Comparison of ENCODE assay signal across 25 mouse cellular contexts in genomic region chr1:33541708-33542107, GRCm38 (mm10).
A peak's percentile ranks its signal among the peaks of the same experiment; 100 is the strongest.
DNase-seq lines count a peak whose midpoint lies in the region; ATAC-seq and TF ChIP-seq lines count a peak whose summit lies in the region.
"Had no signal": no experiment of that assay in that cellular context is flagged by ENCODE, and none has a peak within 500 bp of the region (broad histone marks: within the 10 kb centered on the region; RNA-seq: fewer than 3 reads in every experiment).

No protein-coding gene starts in this region.

- 0 out of 2 replicates have a peak, but pooled peaks have one; percentile 35 for TF ChIP-seq EP300 in liver, postnatal 0 days (IDR thresholded peaks at IDR 0.05; ENCODE audit: low read depth)
- TF ChIP-seq EP300 in MEL (IDR thresholded peaks at IDR 0.05; ENCODE audit: low read depth in 1 of 2, low read length in 2 of 2) = 0 out of 4 replicates have a peak, but pooled peaks of 1 of the 2 experiments have one; percentile 42

- H3K27me3 ChIP-seq in liver, postnatal 0 days (ENCODE audit: insufficient read depth, low read length) = no peaks in the 10 kb centered on the region
- H3K27me3 ChIP-seq in liver, embryonic 12.5 days (replicated peaks) = no peaks in the 10 kb centered on the region
- no peaks in the 10 kb centered on the region for H3K27me3 ChIP-seq in MEL (ENCODE audit: control insufficient read depth in 1 of 2, insufficient read depth in 2 of 2, low read length in 2 of 2)
- no peaks in the 10 kb centered on the region for H3K27me3 ChIP-seq in hindbrain, embryonic 14.5 days (ENCODE audit: control insufficient read depth, insufficient read depth, low read length)
- H3K27me3 ChIP-seq: embryonic facial prominence, embryonic 13.5 days; embryonic facial prominence, embryonic 15.5 days; forebrain, embryonic 12.5 days had no signal

- 0 out of 2 replicates have a peak, but pooled peaks cover 3% of the 10 kb centered on the region for H3K36me3 ChIP-seq in liver, postnatal 0 days (replicated peaks; ENCODE audit: insufficient read depth, low read length)
- peaks cover 28% of the 10 kb centered on the region for H3K36me3 ChIP-seq in liver, embryonic 12.5 days
- peaks cover 0 to 17% of the 10 kb centered on the region in 2 experiments; a peak in 2 of 4 replicates for H3K36me3 ChIP-seq in MEL (ENCODE audit: control insufficient read depth in 1 of 2, insufficient read depth in 2 of 2, low read length in 2 of 2)
- H3K36me3 ChIP-seq in hindbrain, embryonic 14.5 days (replicated peaks; ENCODE audit: control insufficient read depth, insufficient read depth) = no peaks in the 10 kb centered on the region
- H3K36me3 ChIP-seq: embryonic facial prominence, embryonic 13.5 days; embryonic facial prominence, embryonic 15.5 days; forebrain, embryonic 12.5 days had no signal

- H3K79me2 ChIP-seq in MEL (ENCODE audit: control insufficient read depth, insufficient read depth, low read length, poor library complexity) = no peaks in the 10 kb centered on the region

- H3K27ac ChIP-seq in liver, postnatal 0 days (ENCODE audit: low read depth) = no peak overlapping the region
- no peak overlapping the region for H3K27ac ChIP-seq in liver, embryonic 12.5 days
- no peak overlapping the region for H3K27ac ChIP-seq in MEL (ENCODE audit: control insufficient read depth, low read depth, low read length)
- H3K27ac ChIP-seq in hindbrain, embryonic 14.5 days = no peak overlapping the region
- H3K27ac ChIP-seq: embryonic facial prominence, embryonic 13.5 days; embryonic facial prominence, embryonic 15.5 days; forebrain, embryonic 10.5 days; forebrain, embryonic 12.5 days had no signal

- H3K9ac ChIP-seq in liver, postnatal 0 days (replicated peaks) = no peak overlapping the region
- no peak overlapping the region for H3K9ac ChIP-seq in liver, embryonic 12.5 days
- H3K9ac ChIP-seq in MEL (ENCODE audit: control insufficient read depth, low read depth, low read length, poor library complexity, severe bottlenecking) = no peak overlapping the region
- no peak overlapping the region for H3K9ac ChIP-seq in hindbrain, embryonic 14.5 days
- H3K9ac ChIP-seq: embryonic facial prominence, embryonic 13.5 days; embryonic facial prominence, embryonic 15.5 days; forebrain, embryonic 12.5 days had no signal

- intact Hi-C loops in left cerebral cortex, postnatal 4 days (cut with DNase I) = no loop called here

- H3K9me3 ChIP-seq in liver, postnatal 0 days (ENCODE audit: low read length) = no peaks in the 10 kb centered on the region
- H3K9me3 ChIP-seq in liver, embryonic 12.5 days (replicated peaks) = 0 out of 2 replicates have a peak, but pooled peaks cover 8% of the 10 kb centered on the region
- no peaks in the 10 kb centered on the region for H3K9me3 ChIP-seq in MEL (replicated peaks; ENCODE audit: insufficient read depth, low read length)
- H3K9me3 ChIP-seq in hindbrain, embryonic 14.5 days (ENCODE audit: control insufficient read depth, low read length) = no peaks in the 10 kb centered on the region
- H3K9me3 ChIP-seq: embryonic facial prominence, embryonic 13.5 days; embryonic facial prominence, embryonic 15.5 days had no signal

- TF ChIP-seq CTCF in liver, postnatal 0 days (IDR thresholded peaks at IDR 0.05; ENCODE audit: low read depth) = no peak
- TF ChIP-seq CTCF in MEL (IDR thresholded peaks at IDR 0.05 in 2 of 3, conservative IDR thresholded peaks at IDR 0.05 in 1 of 3; ENCODE audit: control insufficient read depth in 1 of 3, insufficient read depth in 1 of 3, low read depth in 2 of 3, low read length in 3 of 3, poor library complexity in 1 of 3, severe bottlenecking in 1 of 3) = no peak

- no peak overlapping the region for H3K4me3 ChIP-seq in liver, postnatal 0 days (ENCODE audit: low read depth, low read length)
- H3K4me3 ChIP-seq in liver, embryonic 12.5 days = no peak overlapping the region
- no peak overlapping the region for H3K4me3 ChIP-seq in MEL (ENCODE audit: control insufficient read depth in 1 of 2, insufficient read depth in 1 of 2, low read depth in 2 of 2, low read length in 2 of 2)
- no peak overlapping the region for H3K4me3 ChIP-seq in hindbrain, embryonic 14.5 days (replicated peaks; ENCODE audit: low read length)
- H3K4me3 ChIP-seq: embryonic facial prominence, embryonic 13.5 days; embryonic facial prominence, embryonic 15.5 days; erythroblast, embryonic 14.5 days; forebrain, embryonic 10.5 days; forebrain, embryonic 12.5 days had no signal

- ATAC-seq in liver, postnatal 0 days = no peak
- ATAC-seq in liver, embryonic 12.5 days = no peak
- ATAC-seq in megakaryocyte-erythroid progenitor cell, adult 5-6 weeks (replicated peaks; ENCODE audit: low FRiP score, low TSS enrichment, poor library complexity, severe bottlenecking) = 0 out of 2 replicates have a peak, but pooled peaks have one; percentile 30
- ATAC-seq in hindbrain, embryonic 14.5 days (ENCODE audit: low FRiP score) = no peak
- ATAC-seq: forebrain, embryonic 14.5 days; forebrain, embryonic 16.5 days had no signal

- no peak overlapping the region for H3K4me2 ChIP-seq in liver, postnatal 0 days (ENCODE audit: low read depth, low read length)
- H3K4me2 ChIP-seq in liver, embryonic 12.5 days = no peak overlapping the region
- no peak overlapping the region for H3K4me2 ChIP-seq in hindbrain, embryonic 14.5 days (replicated peaks)
- H3K4me2 ChIP-seq: embryonic facial prominence, embryonic 13.5 days; embryonic facial prominence, embryonic 15.5 days; forebrain, embryonic 12.5 days had no signal

- 68% methylated on average over 7 of the region's 7 CpGs for WGBS in liver, postnatal 0 days (ENCODE audit: insufficient replicate concordance)
- WGBS in liver, embryonic 12.5 days (ENCODE audit: insufficient replicate concordance) = 73% methylated on average over 7 of the region's 7 CpGs
- 92% methylated on average over 7 of the region's 7 CpGs for WGBS in hindbrain, embryonic 14.5 days

- DNase-seq in liver, postnatal 0 days = no peak
- DNase-seq in ovary, adult 18-20 months (ENCODE audit: low spot score) = peak; percentile 9
- no peak for DNase-seq in ovary, postnatal 14 days (ENCODE audit: low spot score)
- DNase-seq in MEL (ENCODE audit: low read depth, low spot score) = no peak
- DNase-seq in hindbrain, embryonic 14.5 days (ENCODE audit: low spot score) = no peak
- no peak for DNase-seq in left cerebral cortex, postnatal 4 days
- DNase-seq: adrenal gland, adult 2 months; adrenal gland, postnatal 10 days; adrenal gland, postnatal 25 days; cerebellum, adult 11 months; cerebellum, adult 18-20 months; cerebellum, adult 8-10 months; cerebellum, adult 9-11 months; cerebellum, postnatal 14 days; cerebellum, postnatal 36 days; embryo, embryonic 11 days had no signal

- TF ChIP-seq POLR2A in MEL (IDR thresholded peaks at IDR 0.05; ENCODE audit: control insufficient read depth in 1 of 2, insufficient read depth in 1 of 2, low read depth in 1 of 2, low read length in 2 of 2, poor library complexity in 1 of 2) = no peak

- TF ChIP-seq RAD21 in MEL (IDR thresholded peaks at IDR 0.05; ENCODE audit: low read depth, low read length) = no peak

- H3K4me1 ChIP-seq in liver, postnatal 0 days (ENCODE audit: insufficient read depth) = no peaks in the 10 kb centered on the region
- peaks cover 13% of the 10 kb centered on the region for H3K4me1 ChIP-seq in liver, embryonic 12.5 days
- peaks cover 3 to 11% of the 10 kb centered on the region in 2 experiments for H3K4me1 ChIP-seq in MEL (ENCODE audit: control insufficient read depth in 1 of 2, insufficient read depth in 2 of 2, low read length in 2 of 2)
- H3K4me1 ChIP-seq in hindbrain, embryonic 14.5 days (replicated peaks; ENCODE audit: control insufficient read depth, insufficient read depth, low read length) = no peaks in the 10 kb centered on the region
- H3K4me1 ChIP-seq: embryonic facial prominence, embryonic 13.5 days; embryonic facial prominence, embryonic 15.5 days; forebrain, embryonic 10.5 days; forebrain, embryonic 12.5 days had no signal

TF ChIP-seq in MEL, 35 proteins besides CTCF, POLR2A, EP300 and RAD21:
- TF ChIP-seq ZC3H11A (IDR thresholded peaks at IDR 0.05; ENCODE audit: low read depth, low read length) (no peak), ZMIZ1 (IDR thresholded peaks at IDR 0.05; ENCODE audit: low read depth, low read length) (no peak), MEF2A (IDR thresholded peaks at IDR 0.05; ENCODE audit: extremely low read depth, insufficient replicate concordance, low read depth, low read length, poor library complexity, severe bottlenecking) (no peak), TCF12 (IDR thresholded peaks at IDR 0.05; ENCODE audit: low read depth, low read length) (peak; percentile 54; the same call in 1 of the 2 replicates), GATA1 (IDR thresholded peaks at IDR 0.05; ENCODE audit: low read depth, low read length) (peak; percentile 70), E2F4 (IDR thresholded peaks at IDR 0.05; ENCODE audit: borderline replicate concordance, low read depth, low read length) (no peak), NELFE (IDR thresholded peaks at IDR 0.05; ENCODE audit: low read depth, low read length) (no peak), BHLHE40 (IDR thresholded peaks at IDR 0.05; ENCODE audit: borderline replicate concordance, low read depth, low read length) (no peak)
TF ChIP-seq in MEL: peak in this region for 2.
